Mouse (Mus musculus) embryonic facial prominence, embryonic 11.5 days (tissue): ENCODE measurements around the gene Tuba1b. TPM values are rescaled to one million over a fixed set of nuclear protein-coding genes. Genes with fewer than 3 reads are reported as not detected.
A peak's percentile ranks its signal among the peaks of the same experiment; 100 is the strongest.

Source experiments
- ATAC-seq: fragments of 200-750 bp; cut with Nextera tagmentation; replicated peaks from 2 replicates; pipeline ENCODE4 v1.8.0; 2017; ENCODE audit warnings: low read depth; ENCODE audit not compliant: insufficient number of reproducible peaks, low FRiP score, low TSS enrichment
- DNase-seq: peaks from one replicate; pipeline ENCODE4 v3.0.0-alpha.2; 2015; ENCODE audit warnings: low spot score
- H3K27ac ChIP-seq: fragments of 300-500 bp; sonication (generic); replicated peaks from 2 replicates; pipeline ENCODE4 v1.5.1; 2014; ENCODE audit warnings: mild to moderate bottlenecking, low read depth, low read length, control low read depth
- H3K27me3 ChIP-seq: fragments of 300-500 bp; sonication (generic); 2 replicates; pipeline ENCODE4 v1.6.1; 2014; ENCODE audit warnings: mild to moderate bottlenecking, low read length, moderate library complexity, mixed read lengths; ENCODE audit not compliant: control insufficient read depth, insufficient read depth
- H3K36me3 ChIP-seq: fragments of 300-500 bp; sonication (generic); replicated peaks from 2 replicates; pipeline ENCODE4 v1.6.1; 2014; ENCODE audit warnings: low read depth, mild to moderate bottlenecking, low read length, moderate library complexity, mixed read lengths; ENCODE audit not compliant: control insufficient read depth, insufficient read depth
- H3K4me1 ChIP-seq: fragments of 300-500 bp; sonication (generic); 2 replicates; pipeline ENCODE4 v1.6.1; 2014; ENCODE audit warnings: low read length, mixed read lengths; ENCODE audit not compliant: control insufficient read depth, insufficient read depth
- H3K4me2 ChIP-seq: fragments of 300-500 bp; sonication (generic); 2 replicates; pipeline ENCODE4 v1.6.1; 2014; ENCODE audit warnings: low read depth, mild to moderate bottlenecking, control low read depth, low read length, moderate library complexity
- H3K4me3 ChIP-seq: fragments of 300-500 bp; sonication (generic); 2 replicates; pipeline ENCODE4 v1.5.1; 2014; ENCODE audit warnings: low read depth, low read length, control low read depth
- H3K9ac ChIP-seq: fragments of 300-500 bp; sonication (generic); replicated peaks from 2 replicates; pipeline ENCODE4 v1.6.1; 2014; ENCODE audit warnings: mild to moderate bottlenecking, control low read depth, low read length
- H3K9me3 ChIP-seq: fragments of 300-500 bp; sonication (generic); replicated peaks from 2 replicates; pipeline ENCODE4 v1.6.1; 2016; ENCODE audit warnings: mild to moderate bottlenecking, low read length, inconsistent platforms, mixed read lengths; ENCODE audit not compliant: control insufficient read depth
- WGBS: fragments of 180-500 bp; shearing (Covaris S2); extraction: QIAGEN DNeasy Blood & Tissue Kit; methylation state at CpG from one replicate; pipeline ENCODE4 v1.1.7; 2014; 5-methylcytosine and 5-hydroxymethylcytosine counted together
- polyA plus RNA-seq: library from polyadenylated mRNA; unstranded; fragments of >200 nt; fragmentation: Nextera tagmentation; extraction: Ambion mirVana; gene quantifications from 2 replicates; pipeline ENCODE4 v1.2.1, GENCODE M21; 2014

Tuba1b gene
- polyA plus RNA-seq, 1 experiment from 2014 or later, result 2,291 TPM

- 71% methylated on average over 5 of the region's 5 CpGs for WGBS
- Histone ChIP-seq H3K9ac (no peak overlapping the region), H3K4me2 (no peak overlapping the region), H3K9me3 (no peaks in the 10 kb centered on the region), H3K27ac (no peak overlapping the region), H3K4me3 (no peak overlapping the region), H3K36me3 (no peaks in the 10 kb centered on the region), H3K4me1 (no peaks in the 10 kb centered on the region), H3K27me3 (no peaks in the 10 kb centered on the region)
- ATAC-seq (no peak), DNase-seq (no peak)
Observed at GRCm38 (mm10) chr15:98957475-98957874, 23.1 kb upstream of the Tuba1b start.

GRCm38 (mm10) chr15:98956000-98956399 is 21.6 kb upstream of the Tuba1b start:
- ATAC-seq (no peak), DNase-seq (no peak)
- Histone ChIP-seq H3K4me1 (no peaks in the 10 kb centered on the region), H3K36me3 (no peaks in the 10 kb centered on the region; the same call in 1 of the 2 replicates), H3K27me3 (no peaks in the 10 kb centered on the region), H3K4me3 (no peak overlapping the region), H3K4me2 (no peak overlapping the region), H3K9me3 (no peaks in the 10 kb centered on the region), H3K27ac (no peak overlapping the region), H3K9ac (no peak overlapping the region)
- 91% methylated on average over 4 of the region's 4 CpGs for WGBS

GRCm38 (mm10) chr15:98955324-98955723 is 21.0 kb upstream of the Tuba1b start:
- DNase-seq, result no peak
- 75% methylated on average over 4 of the region's 4 CpGs for WGBS
- Histone ChIP-seq H3K27ac (peak overlapping the region; percentile 36), H3K4me1 (no peaks in the 10 kb centered on the region), H3K27me3 (no peaks in the 10 kb centered on the region), H3K4me2 (no peak overlapping the region; the same call in 1 of the 2 replicates), H3K36me3 (no peaks in the 10 kb centered on the region; the same call in 1 of the 2 replicates), H3K9me3 (no peaks in the 10 kb centered on the region), H3K9ac (no peak overlapping the region), H3K4me3 (no peak overlapping the region)
- no peak for ATAC-seq

GRCm38 (mm10) chr15:98954425-98955253 is 20.3 kb upstream of the Tuba1b start:
- peak overlapping the region; percentile 26 for H3K4me2 ChIP-seq
- peak overlapping the region; percentile 69 for H3K9ac ChIP-seq
- no peak for ATAC-seq
- H3K4me3 ChIP-seq, result 0 out of 2 replicates have a peak overlapping the region, but pooled peaks have one; percentile 1
- no peaks in the 10 kb centered on the region for H3K27me3 ChIP-seq
- H3K9me3 ChIP-seq, result no peaks in the 10 kb centered on the region
- H3K27ac ChIP-seq, result peak overlapping the region; percentile 65
- no peaks in the 10 kb centered on the region; the same call in 1 of the 2 replicates for H3K36me3 ChIP-seq
- DNase-seq, result peak; percentile 63
- H3K4me1 ChIP-seq, result no peaks in the 10 kb centered on the region
- WGBS, result 12% methylated on average over 14 of the region's 14 CpGs

GRCm38 (mm10) chr15:98953401-98954356 is 19.3 kb upstream of the Tuba1b start, which contains the start of the genes Gm49450 and Tuba1a:
Gene Gm49450 (minus strand): TSS chr15:98953551.
Gene Tuba1a (minus strand): TSS chr15:98953703.
- 5% methylated on average over 28 of the region's 28 CpGs for WGBS
- H3K4me2 ChIP-seq, result peak within 1 kb of the TSS; percentile 50
- peak within 1 kb of the TSS; percentile 98 for H3K27ac ChIP-seq
- peak within 1 kb of the TSS; percentile 99 for H3K9ac ChIP-seq
- DNase-seq (peak; percentile 99), ATAC-seq (peak; percentile 99)
- H3K4me1 ChIP-seq, result no peaks in the 10 kb centered on the region
- no peaks in the 10 kb centered on the region; the same call in 1 of the 2 replicates for H3K36me3 ChIP-seq
- no peaks in the 10 kb centered on the region for H3K9me3 ChIP-seq
- H3K4me3 ChIP-seq, result peak within 1 kb of the TSS; percentile 93
- no peaks in the 10 kb centered on the region for H3K27me3 ChIP-seq

GRCm38 (mm10) chr15:98952751-98953400 is 18.5 kb upstream of the Tuba1b start:
- Histone ChIP-seq H3K4me1 (no peaks in the 10 kb centered on the region), H3K27ac (peak overlapping the region; percentile 98), H3K9me3 (no peaks in the 10 kb centered on the region), H3K9ac (peak overlapping the region; percentile 99), H3K27me3 (no peaks in the 10 kb centered on the region), H3K4me2 (peak overlapping the region; percentile 39), H3K4me3 (peak overlapping the region; percentile 93), H3K36me3 (no peaks in the 10 kb centered on the region; the same call in 1 of the 2 replicates)
- peak; percentile 72 for ATAC-seq
- DNase-seq, result peak; percentile 85
- under 1% methylated on average over 41 of the region's 41 CpGs for WGBS

- ATAC-seq (no peak), DNase-seq (no peak)
- H3K27ac ChIP-seq, result peak overlapping the region; percentile 41; the same call in 1 of the 2 replicates
- H3K9ac ChIP-seq, result peak overlapping the region; percentile 99
- H3K4me1 ChIP-seq, result no peaks in the 10 kb centered on the region
- WGBS, result 29% methylated on average over 5 of the region's 5 CpGs
- H3K36me3 ChIP-seq, result no peaks in the 10 kb centered on the region; the same call in 1 of the 2 replicates
- H3K27me3 ChIP-seq, result no peaks in the 10 kb centered on the region
- H3K9me3 ChIP-seq, result no peaks in the 10 kb centered on the region
- H3K4me2 ChIP-seq, result peak overlapping the region; percentile 50
- peak overlapping the region; percentile 93 for H3K4me3 ChIP-seq
Observed at GRCm38 (mm10) chr15:98952063-98952455, 17.7 kb upstream of the Tuba1b start.
